Mouse (Mus musculus) testis, adult 2 months (tissue): Measurements from ENCODE around the gene Usp50.

Experiments used
- CTCF ChIP-seq: fragments of 200-500 bp; IDR thresholded peaks from 2 replicates; pipeline ENCODE4 v1.5.1; 2012; ENCODE audit warnings: low read depth, mild to moderate bottlenecking, inconsistent platforms, low read length, moderate library complexity; ENCODE audit not compliant: control insufficient read depth, insufficient read depth, insufficient replicate concordance
- POLR2A ChIP-seq: fragments of 200-500 bp; IDR thresholded peaks from 2 replicates; pipeline ENCODE4 v1.6.1; 2012; ENCODE audit warnings: low read depth, mild to moderate bottlenecking, inconsistent platforms, low read length, moderate library complexity; ENCODE audit not compliant: control insufficient read depth

DNA sequence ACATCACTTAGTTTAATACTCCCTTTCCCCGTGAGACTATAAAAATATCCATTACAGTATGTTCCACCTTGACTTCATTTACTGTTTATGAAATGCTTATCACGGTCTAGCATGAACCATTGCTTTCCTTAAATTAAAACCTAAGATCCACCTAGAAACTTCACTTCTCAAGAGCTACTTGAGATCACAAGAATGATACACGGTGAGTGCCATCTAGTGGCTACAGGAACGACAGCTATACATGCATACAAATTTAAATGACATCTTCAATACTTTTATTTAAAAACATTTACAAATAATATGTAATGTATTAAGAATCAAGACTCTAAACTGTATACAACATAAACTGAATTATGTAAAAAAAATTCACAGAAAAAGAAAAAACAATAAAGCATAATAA, 119.8 kb downstream of the Usp50 start:
- TF ChIP-seq CTCF: no peak
- no peak for TF ChIP-seq POLR2A
